Mouse (Mus musculus): ENCODE measurements around the gene Prl7a2. TPM values are rescaled to one million over a fixed set of nuclear protein-coding genes. Genes with fewer than 3 reads are reported as not detected.

The Prl7a2 gene
- polyA plus RNA-seq (2012; rRNA removed) = not detected in 2 replicates

GRCm38 (mm10) chr13:27667936-27668335 is at the start of gene Prl7a2:
Prl7a2 (minus strand) TSS chr13:27668036.
- Histone ChIP-seq H3K4me3 (replicated peaks; ENCODE audit: extremely low read depth, low read depth, low read length) (no peak within 1 kb of the TSS), H3K4me1 (ENCODE audit: control insufficient read depth, insufficient read depth, low read length) (no peaks in the 10 kb centered on the region)
- TF ChIP-seq POLR2A (IDR thresholded peaks at IDR 0.05; ENCODE audit: borderline replicate concordance, extremely low read depth, low read depth, low read length) = no peak
- TF ChIP-seq CTCF (IDR thresholded peaks at IDR 0.05; ENCODE audit: insufficient read depth, low read length) = no peak
- DNase-seq = no peak
- 81% methylated on average over 4 of the region's 4 CpGs for WGBS

DNA sequence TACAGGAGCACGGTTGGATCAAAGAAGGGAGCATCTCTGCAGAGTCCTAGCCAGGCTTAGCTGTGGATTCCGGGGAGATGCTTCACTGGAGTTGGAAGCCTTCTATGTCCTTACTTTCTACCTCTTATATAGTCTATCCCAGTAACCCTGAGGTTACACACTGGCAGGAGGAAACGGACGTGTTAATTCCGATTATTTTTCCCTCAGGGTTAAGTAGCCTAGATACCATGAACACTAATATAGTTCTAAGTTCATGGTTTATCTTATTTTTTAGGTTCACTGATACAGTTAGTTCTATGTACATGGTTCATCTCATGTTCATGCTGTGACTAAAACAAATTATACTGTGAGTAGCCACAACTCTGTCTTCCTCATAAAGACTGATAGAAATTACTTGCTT is 48.8 kb upstream of the Prl7a2 start, which contains the start of gene Prl7d1:
Prl7d1 (minus strand) TSS at position 101 of the 400 bp plus-strand sequence.
- DNase-seq = no peak
- 81% methylated on average over 5 of the region's 5 CpGs for WGBS
- H3K4me3 ChIP-seq (replicated peaks; ENCODE audit: extremely low read depth, low read depth, low read length) = no peak within 1 kb of the TSS
- no peak for TF ChIP-seq CTCF (IDR thresholded peaks at IDR 0.05; ENCODE audit: insufficient read depth, low read length)
- no peak for TF ChIP-seq POLR2A (IDR thresholded peaks at IDR 0.05; ENCODE audit: borderline replicate concordance, extremely low read depth, low read depth, low read length)
- H3K4me1 ChIP-seq (ENCODE audit: control insufficient read depth, insufficient read depth, low read length) = no peaks in the 10 kb centered on the region

- DNase-seq = no peak
- TF ChIP-seq POLR2A (IDR thresholded peaks at IDR 0.05; ENCODE audit: borderline replicate concordance, extremely low read depth, low read depth, low read length) = no peak
- TF ChIP-seq CTCF (IDR thresholded peaks at IDR 0.05; ENCODE audit: insufficient read depth, low read length) = no peak
- Histone ChIP-seq H3K4me1 (ENCODE audit: control insufficient read depth, insufficient read depth, low read length) (no peaks in the 10 kb centered on the region), H3K4me3 (replicated peaks; ENCODE audit: extremely low read depth, low read depth, low read length) (no peak overlapping the region)
- WGBS = 67% methylated on average over 2 of the region's 2 CpGs
Measured at GRCm38 (mm10) chr13:27706521-27706920, 38.7 kb upstream of the Prl7a2 start.

DNA sequence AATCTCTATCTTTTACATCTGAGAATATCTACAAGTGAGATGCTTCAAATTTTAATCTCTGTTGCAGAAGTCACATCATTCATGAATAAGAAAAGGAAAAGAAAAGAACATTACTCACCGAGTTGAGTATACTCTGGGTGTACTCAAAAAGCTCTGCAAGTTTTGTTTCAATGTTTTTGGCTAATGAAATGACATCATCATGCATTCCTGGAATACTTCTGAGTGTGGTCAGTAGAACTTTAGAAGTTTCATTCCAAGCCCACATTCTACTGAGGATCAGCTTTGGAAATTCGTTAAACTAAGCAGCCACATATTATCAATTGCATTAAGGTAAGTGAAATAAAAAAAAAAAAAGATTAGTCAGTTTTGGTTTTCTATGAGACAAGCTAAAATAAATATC is 7.1 kb downstream of the Prl7a2 start:
- 51% methylated on average over 2 of the region's 2 CpGs for WGBS
- DNase-seq = no peak

DNA sequence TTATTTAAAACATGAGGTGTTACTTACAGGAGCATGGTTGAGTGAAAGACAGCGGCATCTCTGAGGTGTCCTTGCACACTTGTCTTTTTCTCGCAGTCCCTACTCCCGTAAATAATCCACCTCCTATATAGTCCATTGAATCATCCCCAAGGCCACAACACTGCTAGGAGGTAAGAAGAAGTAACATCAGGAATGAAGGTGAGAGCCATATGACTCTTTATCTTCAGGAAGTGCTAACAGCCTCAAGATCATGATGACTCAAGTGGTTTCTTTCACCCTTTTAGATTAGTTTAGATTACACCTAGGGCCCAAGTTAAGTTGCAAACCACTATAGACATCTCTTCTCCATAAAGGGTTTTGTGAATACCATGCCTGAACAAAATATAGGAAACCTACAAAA is 25.4 kb downstream of the Prl7a2 start, which contains the start of gene Prl7a1:
Prl7a1 (minus strand) TSS at position 101 of the 400 bp plus-strand sequence.
- no peak for TF ChIP-seq POLR2A (IDR thresholded peaks at IDR 0.05; ENCODE audit: borderline replicate concordance, extremely low read depth, low read depth, low read length)
- no peak for TF ChIP-seq CTCF (IDR thresholded peaks at IDR 0.05; ENCODE audit: insufficient read depth, low read length)
- 95% methylated on average over 3 of the region's 3 CpGs for WGBS
- no peak within 1 kb of the TSS for H3K4me3 ChIP-seq (replicated peaks; ENCODE audit: extremely low read depth, low read depth, low read length)
- H3K4me1 ChIP-seq (ENCODE audit: control insufficient read depth, insufficient read depth, low read length) = no peaks in the 10 kb centered on the region
- no peak for DNase-seq

More for the DNA sequence above, 7.1 kb downstream of the Prl7a2 start:
- no peak overlapping the region for H3K4me3 ChIP-seq (replicated peaks; ENCODE audit: extremely low read depth, low read depth, low read length)
- H3K4me1 ChIP-seq (ENCODE audit: control insufficient read depth, insufficient read depth, low read length) = no peaks in the 10 kb centered on the region
- TF ChIP-seq CTCF (IDR thresholded peaks at IDR 0.05; ENCODE audit: insufficient read depth, low read length) (no peak), POLR2A (IDR thresholded peaks at IDR 0.05; ENCODE audit: borderline replicate concordance, extremely low read depth, low read depth, low read length) (no peak)

GRCm38 (mm10) chr13:27610482-27610881 is 57.4 kb downstream of the Prl7a2 start, which contains the start of gene Prl7b1:
Prl7b1 (minus strand) TSS chr13:27610582.
- WGBS = 59% methylated on average over 4 of the region's 4 CpGs
- no peak for DNase-seq
- Histone ChIP-seq H3K4me3 (replicated peaks; ENCODE audit: extremely low read depth, low read depth, low read length) (no peak within 1 kb of the TSS), H3K4me1 (ENCODE audit: control insufficient read depth, insufficient read depth, low read length) (no peaks in the 10 kb centered on the region)
- TF ChIP-seq POLR2A (IDR thresholded peaks at IDR 0.05; ENCODE audit: borderline replicate concordance, extremely low read depth, low read depth, low read length) = no peak
- TF ChIP-seq CTCF (IDR thresholded peaks at IDR 0.05; ENCODE audit: insufficient read depth, low read length) = no peak

Other genes with a start within 250 kb of the Prl7a2 start
- gene Prl8a6, start 229.3 kb downstream of the Prl7a2 start, polyA plus RNA-seq (2012; rRNA removed) = not detected in 2 replicates
- not detected in 2 replicates for gene Prl8a8, start 154.8 kb downstream of the Prl7a2 start, polyA plus RNA-seq (2012; rRNA removed)
- gene Prl8a9, start 103.4 kb downstream of the Prl7a2 start, polyA plus RNA-seq (2012; rRNA removed) = not detected in 2 replicates
- not detected in 2 replicates for gene Prl8a1, start 85.9 kb downstream of the Prl7a2 start, polyA plus RNA-seq (2012; rRNA removed)
- gene Prl7b1, start 57.5 kb downstream of the Prl7a2 start, polyA plus RNA-seq (2012; rRNA removed) = not detected in 2 replicates
- not detected in 2 replicates for gene Prl7a1, start 25.5 kb downstream of the Prl7a2 start, polyA plus RNA-seq (2012; rRNA removed)
- not detected in 2 replicates for gene Prl7d1, start 48.7 kb upstream of the Prl7a2 start, polyA plus RNA-seq (2012; rRNA removed)
- not detected in 2 replicates for gene Prl7c1, start 112.8 kb upstream of the Prl7a2 start, polyA plus RNA-seq (2012; rRNA removed)
- gene Prl2a1, start 133.6 kb upstream of the Prl7a2 start, polyA plus RNA-seq (2012; rRNA removed) = not detected in 2 replicates
- not detected in 2 replicates for gene Prl2c1, start 181.3 kb upstream of the Prl7a2 start, polyA plus RNA-seq (2012; rRNA removed)